Mouse (Mus musculus) hindbrain, postnatal 0 days (tissue): ENCODE results near the gene Pbx4. TPM values are rescaled to one million over a fixed set of nuclear protein-coding genes. Genes with fewer than 3 reads are reported as not detected.

ENCODE experiments used
- ATAC-seq: fragments of 200-750 bp; cut with Nextera tagmentation; 2 replicates; pipeline ENCODE4 v1.8.0; 2017; ENCODE audit warnings: mild to moderate bottlenecking, moderate TSS enrichment, moderate library complexity
- DNase-seq: peaks from one replicate; pipeline ENCODE4 v3.0.0-alpha.2; 2015; ENCODE audit warnings: low spot score
- H3K27ac ChIP-seq: fragments of 300-500 bp; sonication (generic); 2 replicates; pipeline ENCODE4 v1.5.1; 2014; ENCODE audit warnings: mild to moderate bottlenecking
- H3K27me3 ChIP-seq: fragments of 300-500 bp; sonication (generic); 2 replicates; pipeline ENCODE4 v1.6.1; 2014; ENCODE audit warnings: low read length, mixed read lengths; ENCODE audit not compliant: insufficient read depth
- H3K36me3 ChIP-seq: fragments of 300-500 bp; sonication (generic); 2 replicates; pipeline ENCODE4 v1.6.1; 2014; ENCODE audit warnings: low read length, mixed read lengths; ENCODE audit not compliant: insufficient read depth
- H3K4me1 ChIP-seq: fragments of 300-500 bp; sonication (generic); 2 replicates; pipeline ENCODE4 v1.6.1; 2014; ENCODE audit warnings: antibody characterized with exemption, low read length, mixed read lengths; ENCODE audit not compliant: insufficient read depth
- H3K4me2 ChIP-seq: fragments of 300-500 bp; sonication (generic); 2 replicates; pipeline ENCODE4 v1.6.1; 2014; ENCODE audit warnings: low read depth, mild to moderate bottlenecking, low read length, moderate library complexity, mixed read lengths
- H3K4me3 ChIP-seq: fragments of 300-500 bp; sonication (generic); 2 replicates; pipeline ENCODE4 v1.5.1; 2014; ENCODE audit warnings: low read length
- H3K9ac ChIP-seq: fragments of 300-500 bp; sonication (generic); replicated peaks from 2 replicates; pipeline ENCODE4 v1.6.1; 2014; ENCODE audit warnings: mild to moderate bottlenecking, low read length, moderate library complexity, mixed read lengths
- H3K9me3 ChIP-seq: fragments of 300-500 bp; sonication (generic); 2 replicates; pipeline ENCODE4 v1.6.1; 2016; ENCODE audit warnings: low read length, mixed read lengths
- CTCF ChIP-seq: IDR thresholded peaks from 2 replicates; pipeline ENCODE4 v1.5.1; 2016; ENCODE audit warnings: antibody characterized with exemption, control low read depth, low read depth
- whole genome bisulfite sequencing: fragments of 180-500 bp; shearing (Covaris S2); extraction: QIAGEN DNeasy Blood & Tissue Kit; methylation state at CpG from one replicate; pipeline ENCODE4 v1.1.7; 2014; 5-methylcytosine and 5-hydroxymethylcytosine counted together
- polyA plus RNA-seq: library from polyadenylated mRNA; unstranded; fragments of >200 nt; fragmentation: Nextera tagmentation; extraction: Ambion mirVana; gene quantifications from 2 replicates; pipeline ENCODE4 v1.2.1, GENCODE M21; 2015
- total RNA-seq: library from RNA; depleted of rRNA; stranded (reverse); fragments of >200 nt; gene quantifications from 2 replicates; pipeline ENCODE4 v1.2.3, GENCODE M21; 2014

Gene Pbx4
- total and polyA plus RNA-seq, 2 experiments from 2014 or later: 81.9 to 86.4 TPM

GRCm38 (mm10) chr8:69882833-69883600 lies 50.7 kb downstream of the Pbx4 start:
- ATAC-seq (no peak), DNase-seq (no peak)
- H3K27ac ChIP-seq: no peak overlapping the region
- peak overlapping the region; percentile 52 for H3K4me2 ChIP-seq
- peak overlapping the region; percentile 42 for H3K4me3 ChIP-seq
- H3K9me3 ChIP-seq: no peaks in the 10 kb centered on the region
- no peaks in the 10 kb centered on the region for H3K36me3 ChIP-seq
- H3K27me3 ChIP-seq: peaks cover 76% of the 10 kb centered on the region
- no peak for TF ChIP-seq CTCF
- H3K4me1 ChIP-seq: peaks cover 9% of the 10 kb centered on the region; the same call in 1 of the 2 replicates
- no peak overlapping the region for H3K9ac ChIP-seq
- 18% methylated on average over 49 of the region's 52 CpGs for WGBS

DNA sequence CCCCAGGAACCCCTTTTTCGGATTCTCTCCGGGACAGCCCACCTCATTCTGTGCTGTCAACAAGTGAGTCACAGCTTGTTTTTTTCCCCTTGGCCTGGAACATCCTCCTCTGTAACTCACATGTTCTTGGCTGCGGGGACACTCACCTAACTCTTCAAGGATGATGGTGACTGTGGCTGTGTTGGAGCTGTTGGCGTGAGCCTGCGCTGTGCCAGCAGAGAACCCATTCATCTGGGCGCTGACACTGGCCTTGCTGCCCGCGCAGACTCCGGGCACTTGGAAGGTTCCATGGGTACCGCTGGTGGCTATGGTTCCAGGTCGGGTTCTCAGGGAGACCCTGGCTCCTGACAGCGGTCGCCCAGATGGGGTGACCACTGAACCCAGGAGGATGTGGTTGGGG lies 51.9 kb downstream of the Pbx4 start:
- Histone ChIP-seq H3K36me3 (no peaks in the 10 kb centered on the region), H3K9ac (no peak overlapping the region), H3K9me3 (no peaks in the 10 kb centered on the region), H3K27me3 (peaks cover 82% of the 10 kb centered on the region), H3K4me1 (peaks cover 16% of the 10 kb centered on the region), H3K4me2 (no peak overlapping the region), H3K4me3 (no peak overlapping the region), H3K27ac (no peak overlapping the region)
- no peak for DNase-seq
- no peak for ATAC-seq
- WGBS: 66% methylated on average over 13 of the region's 13 CpGs
- TF ChIP-seq CTCF: no peak

- WGBS: under 1% methylated on average over 57 of the region's 60 CpGs
- DNase-seq: no peak
- Histone ChIP-seq H3K36me3 (no peaks in the 10 kb centered on the region), H3K4me2 (peak within 1 kb of the TSS; percentile 50), H3K9ac (no peak within 1 kb of the TSS), H3K27me3 (peaks cover 72% of the 10 kb centered on the region), H3K4me3 (peak within 1 kb of the TSS; percentile 28), H3K27ac (no peak within 1 kb of the TSS), H3K9me3 (no peaks in the 10 kb centered on the region), H3K4me1 (peaks cover 18% of the 10 kb centered on the region)
- no peak for ATAC-seq
- TF ChIP-seq CTCF: no peak
These were observed 55.3 kb downstream of the Pbx4 start, which contains the start of gene Cilp2 for GRCm38 (mm10) chr8:69887289-69888243. Gene Cilp2 (minus strand): TSS chr8:69887687.

DNA sequence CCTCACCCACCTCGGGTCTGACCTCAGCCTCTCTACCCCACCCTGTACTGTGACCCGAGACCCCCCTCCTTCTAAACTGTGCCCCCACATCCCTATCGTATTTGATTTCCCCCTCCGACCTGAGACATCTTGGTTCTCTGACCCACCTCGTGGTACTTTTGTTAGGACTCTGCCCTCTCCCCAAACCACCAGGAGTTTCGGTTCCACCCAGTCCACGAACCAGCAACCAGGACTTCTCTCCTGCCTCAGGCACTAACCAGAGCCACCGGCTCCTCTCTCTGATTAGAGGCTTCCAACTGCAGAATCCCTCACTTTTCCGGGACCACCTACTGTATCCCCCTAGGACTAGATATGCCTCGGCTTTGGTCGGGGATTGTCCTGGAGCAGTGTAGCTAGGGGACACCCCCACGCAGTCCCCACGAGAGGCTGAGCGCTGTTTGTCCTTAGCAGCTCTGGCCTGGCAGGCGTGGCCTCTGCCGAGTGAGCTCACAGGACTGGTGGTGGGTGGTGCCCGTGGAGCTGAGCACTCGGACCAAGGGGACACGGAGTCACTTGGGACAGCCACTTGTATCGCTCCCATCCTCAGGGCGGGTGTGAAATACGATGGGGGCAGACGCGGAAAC lies 56.1 kb downstream of the Pbx4 start:
- H3K4me3 ChIP-seq: peak overlapping the region; percentile 28
- no peak overlapping the region for H3K9ac ChIP-seq
- peaks cover 18% of the 10 kb centered on the region for H3K4me1 ChIP-seq
- no peak overlapping the region for H3K27ac ChIP-seq
- H3K36me3 ChIP-seq: no peaks in the 10 kb centered on the region
- no peak for ATAC-seq
- H3K4me2 ChIP-seq: peak overlapping the region; percentile 50
- WGBS: 7% methylated on average over 24 of the region's 24 CpGs
- H3K27me3 ChIP-seq: peaks cover 64% of the 10 kb centered on the region
- H3K9me3 ChIP-seq: no peaks in the 10 kb centered on the region
- DNase-seq: no peak
- no peak for TF ChIP-seq CTCF

- Histone ChIP-seq H3K4me3 (peak overlapping the region; percentile 28), H3K27ac (no peak overlapping the region), H3K36me3 (peaks cover 1% of the 10 kb centered on the region; the same call in 1 of the 2 replicates), H3K27me3 (peaks cover 59% of the 10 kb centered on the region), H3K4me2 (peak overlapping the region; percentile 50), H3K9ac (no peak overlapping the region), H3K9me3 (no peaks in the 10 kb centered on the region), H3K4me1 (peaks cover 18% of the 10 kb centered on the region)
- no peak for TF ChIP-seq CTCF
- 3% methylated on average over 32 of the region's 32 CpGs for WGBS
- ATAC-seq: no peak
- DNase-seq: no peak
These were observed 56.6 kb downstream of the Pbx4 start for GRCm38 (mm10) chr8:69888902-69889301.

DNA sequence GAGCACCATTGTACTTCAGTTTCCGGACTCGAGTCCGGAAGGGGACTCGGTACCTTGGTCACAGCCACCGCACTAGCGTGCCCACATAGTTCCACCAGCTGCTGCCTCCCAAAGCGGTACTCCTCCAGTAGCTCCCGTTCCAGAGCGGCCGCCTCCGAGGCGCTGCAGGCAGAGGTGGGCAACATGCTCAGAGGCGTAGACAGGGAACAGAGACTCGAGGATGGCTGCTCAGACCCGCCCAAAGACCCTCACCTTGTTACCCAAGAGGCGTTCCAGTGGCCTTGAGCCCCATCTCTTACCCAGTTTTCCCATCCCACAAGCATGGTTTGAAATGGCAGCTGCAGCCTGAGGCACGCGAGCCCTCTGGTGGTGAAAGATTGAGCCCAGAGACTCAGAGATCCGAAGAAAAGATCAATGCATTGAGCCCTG lies 58.5 kb downstream of the Pbx4 start:
- WGBS: 29% methylated on average over 19 of the region's 19 CpGs
- Histone ChIP-seq H3K36me3 (peaks cover 5% of the 10 kb centered on the region; the same call in 1 of the 2 replicates), H3K4me3 (no peak overlapping the region), H3K4me1 (peaks cover 18% of the 10 kb centered on the region), H3K9me3 (no peaks in the 10 kb centered on the region), H3K27ac (no peak overlapping the region), H3K9ac (no peak overlapping the region), H3K4me2 (no peak overlapping the region), H3K27me3 (peaks cover 41% of the 10 kb centered on the region)
- no peak for ATAC-seq
- TF ChIP-seq CTCF: peak; percentile 88
- DNase-seq: peak; percentile 77
